Mouse (Mus musculus): ENCODE results near the gene Eif4a1. TPM values are rescaled to one million over a fixed set of nuclear protein-coding genes. Genes with fewer than 3 reads are reported as not detected.

The Eif4a1 gene
- polyA plus RNA-seq (2016; fragmentation: Nextera tagmentation; extraction: Ambion mirVana), result 569 and 701 TPM in 2 replicates

DNA sequence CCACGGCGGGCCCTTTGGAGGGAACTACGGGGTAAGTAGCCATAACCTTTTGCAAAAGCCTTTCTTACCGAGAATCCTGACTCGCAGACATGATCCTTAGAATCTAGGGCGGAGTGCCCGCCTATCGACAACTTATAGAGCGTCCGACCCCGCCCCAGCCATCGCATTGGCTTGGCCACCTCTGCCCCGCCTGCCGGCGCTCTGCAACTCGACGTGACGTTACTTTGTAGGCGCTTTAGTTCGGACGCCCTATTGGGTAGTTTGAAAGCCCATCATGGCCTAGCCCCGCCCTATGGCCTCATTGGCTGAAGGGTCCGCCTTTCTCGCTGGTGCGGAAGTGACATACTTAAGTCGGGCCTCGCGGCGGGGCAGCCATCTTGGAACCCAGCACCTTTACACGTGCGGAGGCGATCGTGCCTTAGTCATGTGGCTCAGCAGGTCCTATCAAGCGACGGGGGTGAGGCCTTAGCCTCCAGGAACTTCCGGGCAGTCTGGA is at the start of gene Eif4a1:
Gene Eif4a1 (minus strand): TSS at position 213 of the 496 bp plus-strand sequence.
- no peaks in the 10 kb centered on the region for H3K27me3 ChIP-seq
- under 1% methylated on average over 36 of the region's 36 CpGs for WGBS
- H3K27ac ChIP-seq, result peak within 1 kb of the TSS; percentile 97
- ATAC-seq (ENCODE audit: insufficient number of reproducible peaks, insufficient read depth, low FRiP score, low TSS enrichment, low read depth), result peak; percentile 98
- peaks cover 22% of the 10 kb centered on the region for H3K4me1 ChIP-seq (replicated peaks)
- H3K4me2 ChIP-seq, result peak within 1 kb of the TSS; percentile 98
- peaks cover 80% of the 10 kb centered on the region for H3K36me3 ChIP-seq
- peak within 1 kb of the TSS; percentile 99 for H3K9ac ChIP-seq (replicated peaks)
- peak within 1 kb of the TSS; percentile 100 for H3K4me3 ChIP-seq (replicated peaks)
- no peaks in the 10 kb centered on the region for H3K9me3 ChIP-seq

DNA sequence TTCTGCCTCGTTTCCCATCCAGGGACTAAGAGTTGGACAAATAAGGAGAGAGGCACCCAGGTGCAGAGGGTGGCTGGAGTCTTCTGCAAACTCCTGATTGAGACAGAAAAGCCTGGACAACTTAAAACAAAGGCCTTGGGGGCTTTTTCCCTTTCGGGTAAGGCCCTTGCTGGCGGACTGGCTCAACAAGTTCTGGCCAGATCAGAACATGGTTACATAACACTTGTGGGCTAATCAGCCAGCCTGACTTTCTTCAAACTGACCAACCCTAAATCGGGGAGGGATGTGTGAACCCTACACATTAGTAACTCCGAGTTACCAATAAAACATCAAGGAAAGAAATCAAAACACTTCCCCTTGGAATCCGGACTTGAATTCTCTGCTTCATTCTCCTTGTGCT is 48.6 kb upstream of the Eif4a1 start:
- H3K9ac ChIP-seq (replicated peaks), result no peak overlapping the region

DNA sequence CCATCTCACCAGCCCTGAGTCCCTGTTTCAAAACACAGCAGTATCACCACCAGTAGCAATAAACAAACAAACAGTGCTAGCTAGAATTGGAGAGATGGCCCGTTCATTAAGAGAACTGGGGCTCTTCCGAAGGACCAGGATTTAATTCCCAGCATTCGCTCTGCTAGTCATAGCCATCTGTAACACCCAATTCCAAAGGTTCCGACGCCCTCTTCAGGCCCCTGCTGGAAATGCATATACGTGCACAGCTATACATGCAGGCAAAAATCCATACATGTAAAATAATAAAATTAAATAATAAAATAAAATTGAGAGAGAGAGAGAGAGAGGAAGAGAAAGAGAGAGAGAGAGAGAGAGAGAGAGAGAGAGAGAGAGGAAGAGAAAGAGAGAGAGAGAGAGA is 47.2 kb upstream of the Eif4a1 start:
- H3K9me3 ChIP-seq, result no peaks in the 10 kb centered on the region; the same call in 1 of the 2 replicates
- peaks cover 15% of the 10 kb centered on the region for H3K4me1 ChIP-seq (replicated peaks)
- H3K27me3 ChIP-seq, result no peaks in the 10 kb centered on the region
- H3K36me3 ChIP-seq, result no peaks in the 10 kb centered on the region
- H3K4me3 ChIP-seq (replicated peaks), result no peak overlapping the region
- H3K4me2 ChIP-seq, result no peak overlapping the region
- H3K27ac ChIP-seq, result no peak overlapping the region
- no peak overlapping the region for H3K9ac ChIP-seq (replicated peaks)
- no peak for ATAC-seq (ENCODE audit: insufficient number of reproducible peaks, insufficient read depth, low FRiP score, low TSS enrichment, low read depth)
- 68% methylated on average over 6 of the region's 6 CpGs for WGBS

More for the DNA sequence above, 48.6 kb upstream of the Eif4a1 start:
- Histone ChIP-seq H3K4me1 (replicated peaks) (peaks cover 7% of the 10 kb centered on the region), H3K4me2 (no peak overlapping the region), H3K36me3 (no peaks in the 10 kb centered on the region), H3K9me3 (no peaks in the 10 kb centered on the region), H3K27ac (no peak overlapping the region), H3K4me3 (replicated peaks) (no peak overlapping the region), H3K27me3 (no peaks in the 10 kb centered on the region)
- WGBS, result 71% methylated on average over 6 of the region's 6 CpGs
- ATAC-seq (ENCODE audit: insufficient number of reproducible peaks, insufficient read depth, low FRiP score, low TSS enrichment, low read depth), result no peak

- Histone ChIP-seq H3K36me3 (no peaks in the 10 kb centered on the region), H3K4me2 (no peak overlapping the region), H3K9me3 (no peaks in the 10 kb centered on the region; the same call in 1 of the 2 replicates), H3K4me1 (replicated peaks) (peaks cover 17% of the 10 kb centered on the region), H3K9ac (replicated peaks) (no peak overlapping the region), H3K4me3 (replicated peaks) (no peak overlapping the region), H3K27me3 (no peaks in the 10 kb centered on the region), H3K27ac (no peak overlapping the region)
- 26% methylated on average over 15 of the region's 15 CpGs for WGBS
- ATAC-seq (ENCODE audit: insufficient number of reproducible peaks, insufficient read depth, low FRiP score, low TSS enrichment, low read depth), result no peak
Measured at GRCm38 (mm10) chr11:69718661-69719060, 46.4 kb upstream of the Eif4a1 start.

GRCm38 (mm10) chr11:69716953-69717352 is 44.7 kb upstream of the Eif4a1 start:
- 64% methylated on average over 4 of the region's 4 CpGs for WGBS
- H3K4me2 ChIP-seq, result no peak overlapping the region
- H3K9ac ChIP-seq (replicated peaks), result no peak overlapping the region
- H3K4me3 ChIP-seq (replicated peaks), result no peak overlapping the region
- H3K27ac ChIP-seq, result 0 out of 2 replicates have a peak overlapping the region, but pooled peaks have one; percentile 17
- no peaks in the 10 kb centered on the region; the same call in 1 of the 2 replicates for H3K9me3 ChIP-seq
- ATAC-seq (ENCODE audit: insufficient number of reproducible peaks, insufficient read depth, low FRiP score, low TSS enrichment, low read depth), result no peak
- H3K27me3 ChIP-seq, result no peaks in the 10 kb centered on the region
- peaks cover 17% of the 10 kb centered on the region for H3K4me1 ChIP-seq (replicated peaks)
- no peaks in the 10 kb centered on the region for H3K36me3 ChIP-seq

- H3K36me3 ChIP-seq, result no peaks in the 10 kb centered on the region
- 0 out of 2 replicates have a peak overlapping the region, but pooled peaks have one; percentile 1 for H3K9ac ChIP-seq (replicated peaks)
- no peak for ATAC-seq (ENCODE audit: insufficient number of reproducible peaks, insufficient read depth, low FRiP score, low TSS enrichment, low read depth)
- H3K4me3 ChIP-seq (replicated peaks), result no peak overlapping the region
- H3K27me3 ChIP-seq, result no peaks in the 10 kb centered on the region
- WGBS, result 12% methylated on average over 5 of the region's 5 CpGs
- H3K4me1 ChIP-seq (replicated peaks), result peaks cover 17% of the 10 kb centered on the region
- H3K27ac ChIP-seq, result peak overlapping the region; percentile 68; the same call in 1 of the 2 replicates
- H3K4me2 ChIP-seq, result no peak overlapping the region
- no peaks in the 10 kb centered on the region; the same call in 1 of the 2 replicates for H3K9me3 ChIP-seq
Measured at GRCm38 (mm10) chr11:69715929-69716328, 43.7 kb upstream of the Eif4a1 start.

GRCm38 (mm10) chr11:69715482-69715881 is 43.3 kb upstream of the Eif4a1 start:
- no peak overlapping the region for H3K4me3 ChIP-seq (replicated peaks)
- H3K27ac ChIP-seq, result peak overlapping the region; percentile 68; the same call in 1 of the 2 replicates
- WGBS, result 57% methylated on average over 9 of the region's 9 CpGs
- no peaks in the 10 kb centered on the region for H3K27me3 ChIP-seq
- no peak overlapping the region for H3K4me2 ChIP-seq
- peaks cover 17% of the 10 kb centered on the region for H3K4me1 ChIP-seq (replicated peaks)
- no peaks in the 10 kb centered on the region for H3K36me3 ChIP-seq
- ATAC-seq (ENCODE audit: insufficient number of reproducible peaks, insufficient read depth, low FRiP score, low TSS enrichment, low read depth), result no peak
- H3K9me3 ChIP-seq, result no peaks in the 10 kb centered on the region; the same call in 1 of the 2 replicates
- H3K9ac ChIP-seq (replicated peaks), result no peak overlapping the region

GRCm38 (mm10) chr11:69714636-69715329 is 42.6 kb upstream of the Eif4a1 start:
- Histone ChIP-seq H3K4me3 (replicated peaks) (no peak overlapping the region), H3K4me2 (peak overlapping the region; percentile 24), H3K9ac (replicated peaks) (no peak overlapping the region), H3K4me1 (replicated peaks) (peaks cover 19% of the 10 kb centered on the region), H3K9me3 (no peaks in the 10 kb centered on the region; the same call in 1 of the 2 replicates), H3K27me3 (no peaks in the 10 kb centered on the region), H3K27ac (peak overlapping the region; percentile 68), H3K36me3 (no peaks in the 10 kb centered on the region)
- 37% methylated on average over 18 of the region's 18 CpGs for WGBS
- no peak for ATAC-seq (ENCODE audit: insufficient number of reproducible peaks, insufficient read depth, low FRiP score, low TSS enrichment, low read depth)

- Histone ChIP-seq H3K4me1 (replicated peaks) (peaks cover 30% of the 10 kb centered on the region), H3K9ac (replicated peaks) (no peak overlapping the region), H3K4me2 (no peak overlapping the region), H3K36me3 (no peaks in the 10 kb centered on the region), H3K27ac (no peak overlapping the region), H3K9me3 (no peaks in the 10 kb centered on the region; the same call in 1 of the 2 replicates), H3K4me3 (replicated peaks) (no peak overlapping the region), H3K27me3 (no peaks in the 10 kb centered on the region)
- WGBS, result 82% methylated on average over 20 of the region's 20 CpGs
- ATAC-seq (ENCODE audit: insufficient number of reproducible peaks, insufficient read depth, low FRiP score, low TSS enrichment, low read depth), result no peak
Measured at GRCm38 (mm10) chr11:69712954-69713672, 40.9 kb upstream of the Eif4a1 start.

GRCm38 (mm10) chr11:69711082-69711481 is 38.9 kb upstream of the Eif4a1 start:
- no peak overlapping the region for H3K4me3 ChIP-seq (replicated peaks)
- H3K27ac ChIP-seq, result no peak overlapping the region
- H3K9ac ChIP-seq (replicated peaks), result no peak overlapping the region
- H3K36me3 ChIP-seq, result no peaks in the 10 kb centered on the region
- no peaks in the 10 kb centered on the region for H3K27me3 ChIP-seq
- WGBS, result 78% methylated on average over 2 of the region's 2 CpGs
- no peak for ATAC-seq (ENCODE audit: insufficient number of reproducible peaks, insufficient read depth, low FRiP score, low TSS enrichment, low read depth)
- H3K4me2 ChIP-seq, result no peak overlapping the region
- peaks cover 32% of the 10 kb centered on the region for H3K4me1 ChIP-seq (replicated peaks)
- no peaks in the 10 kb centered on the region; the same call in 1 of the 2 replicates for H3K9me3 ChIP-seq

GRCm38 (mm10) chr11:69710470-69710869 is 38.2 kb upstream of the Eif4a1 start:
- H3K36me3 ChIP-seq, result no peaks in the 10 kb centered on the region
- WGBS, result 87% methylated on average over 3 of the region's 3 CpGs
- H3K4me3 ChIP-seq (replicated peaks), result no peak overlapping the region
- no peaks in the 10 kb centered on the region; the same call in 1 of the 2 replicates for H3K9me3 ChIP-seq
- no peak for ATAC-seq (ENCODE audit: insufficient number of reproducible peaks, insufficient read depth, low FRiP score, low TSS enrichment, low read depth)
- no peak overlapping the region for H3K4me2 ChIP-seq
- H3K27ac ChIP-seq, result no peak overlapping the region
- no peaks in the 10 kb centered on the region for H3K27me3 ChIP-seq
- no peak overlapping the region for H3K9ac ChIP-seq (replicated peaks)
- H3K4me1 ChIP-seq (replicated peaks), result peaks cover 28% of the 10 kb centered on the region
